Mouse (Mus musculus) MEL (cell line): ENCODE measurements around the gene Olfr1293-ps. TPM values are rescaled to one million over a fixed set of nuclear protein-coding genes. Genes with fewer than 3 reads are reported as not detected.

Experiments
- DNase-seq: peaks from one replicate; pipeline ENCODE4 v3.0.0; 2011; ENCODE audit warnings: low read depth, low spot score
- H3K27ac ChIP-seq: 2 replicates; pipeline ENCODE4 v1.5.1; 2012; ENCODE audit warnings: low read depth, mild to moderate bottlenecking, control low read depth, low read length, moderate library complexity; ENCODE audit not compliant: control insufficient read depth
- H3K27me3 ChIP-seq, 2 experiments: fragments of 150-350 bp in 1 of 2; sonication (generic) in 1 of 2; 2 replicates each; pipeline ENCODE4 v1.6.1; 2012; ENCODE audit warnings: low read length in 2 of 2, mild to moderate bottlenecking in 2 of 2, improper control_type of control experiment in 1 of 2, moderate library complexity in 1 of 2; ENCODE audit not compliant: insufficient read depth in 2 of 2, control insufficient read depth in 1 of 2
- H3K36me3 ChIP-seq, 2 experiments: 2 replicates each; pipeline ENCODE4 v1.6.1; 2012 to 2014; ENCODE audit warnings: low read length in 2 of 2, improper control_type of control experiment in 1 of 2, inconsistent platforms in 1 of 2, mild to moderate bottlenecking in 1 of 2; ENCODE audit not compliant: insufficient read depth in 2 of 2, control insufficient read depth in 1 of 2
- H3K4me1 ChIP-seq, 2 experiments: fragments of 150-350 bp in 1 of 2; sonication (generic) in 1 of 2; 2 replicates each; pipeline ENCODE4 v1.6.1; 2012; ENCODE audit warnings: low read length in 2 of 2, improper control_type of control experiment in 1 of 2, mild to moderate bottlenecking in 1 of 2; ENCODE audit not compliant: insufficient read depth in 2 of 2, control insufficient read depth in 1 of 2
- H3K4me3 ChIP-seq, 2 experiments: fragments of 150-350 bp in 1 of 2; sonication (generic) in 1 of 2; 2 replicates each; pipeline ENCODE4 v1.5.1; 2012; ENCODE audit warnings: low read depth in 2 of 2, low read length in 2 of 2, mild to moderate bottlenecking in 2 of 2, moderate library complexity in 2 of 2, control low read depth in 1 of 2, improper control_type of control experiment in 1 of 2; ENCODE audit not compliant: control insufficient read depth in 1 of 2, insufficient read depth in 1 of 2
- H3K79me2 ChIP-seq: 2 replicates; pipeline ENCODE4 v1.6.1; 2012; ENCODE audit warnings: mild to moderate bottlenecking, low read length, moderate library complexity; ENCODE audit not compliant: control insufficient read depth, poor library complexity, insufficient read depth
- H3K9ac ChIP-seq: 2 replicates; pipeline ENCODE4 v1.6.1; 2012; ENCODE audit warnings: low read depth, mild to moderate bottlenecking, control low read depth, low read length, moderate library complexity; ENCODE audit not compliant: control insufficient read depth, poor library complexity, severe bottlenecking
- H3K9me3 ChIP-seq: fragments of 150-350 bp; sonication (generic); replicated peaks from 2 replicates; pipeline ENCODE4 v1.6.1; 2012; ENCODE audit warnings: mild to moderate bottlenecking, low read length, improper control_type of control experiment, moderate library complexity; ENCODE audit not compliant: insufficient read depth
- CHD1 ChIP-seq: IDR thresholded peaks from 2 replicates; pipeline ENCODE4 v1.6.1; 2012; ENCODE audit warnings: low read depth, mild to moderate bottlenecking, inconsistent platforms, low read length, improper control_type of control experiment
- CHD2 ChIP-seq: IDR thresholded peaks from 2 replicates; pipeline ENCODE4 v1.6.1; 2011; ENCODE audit warnings: low read length, improper control_type of control experiment
- EP300 ChIP-seq, 2 experiments: IDR thresholded peaks; 2 replicates each; pipeline ENCODE4 v1.6.1; 2011; ENCODE audit warnings: improper control_type of control experiment in 2 of 2, low read length in 2 of 2, low read depth in 1 of 2, mild to moderate bottlenecking in 1 of 2
- MAFK ChIP-seq: IDR thresholded peaks from 2 replicates; pipeline ENCODE4 v1.6.1; 2011; ENCODE audit warnings: low read depth, mild to moderate bottlenecking, low read length, improper control_type of control experiment, borderline replicate concordance
- MAZ ChIP-seq: IDR thresholded peaks from 2 replicates; pipeline ENCODE4 v1.6.1; 2012; ENCODE audit warnings: low read depth, mild to moderate bottlenecking, inconsistent platforms, low read length, improper control_type of control experiment
- MXI1 ChIP-seq: IDR thresholded peaks from 2 replicates; pipeline ENCODE4 v1.6.1; 2011; ENCODE audit warnings: mild to moderate bottlenecking, low read depth, low read length, improper control_type of control experiment
- TBP ChIP-seq: IDR thresholded peaks from 2 replicates; pipeline ENCODE4 v1.8.0; 2011; ENCODE audit warnings: low read depth, low read length, improper control_type of control experiment
- USF2 ChIP-seq, 2 experiments: IDR thresholded peaks; 2 replicates each; pipeline ENCODE4 v1.6.1; 2011 to 2012; ENCODE audit warnings: improper control_type of control experiment in 2 of 2, low read length in 2 of 2, borderline replicate concordance in 1 of 2, inconsistent platforms in 1 of 2, low read depth in 1 of 2, mild to moderate bottlenecking in 1 of 2; ENCODE audit not compliant: insufficient read depth in 1 of 2
- polyA plus RNA-seq, 2 experiments: library from polyadenylated mRNA; stranded (reverse) in 1 of 2; unstranded in 1 of 2; fragments of >175 nt in 1 of 2; fragments of >200 nt in 1 of 2; gene quantifications; 2 replicates each; pipeline versions ENCODE4 v1.2.1 to v1.2.4; 2012; ENCODE audit warnings: low replicate concordance in 2 of 2, low read depth in 1 of 2; ENCODE audit not compliant: insufficient read length in 2 of 2, insufficient read depth in 1 of 2, missing spikeins in 1 of 2
- total RNA-seq: library from RNA; depleted of rRNA; stranded (reverse); fragments of 300-350 nt; gene quantifications from 2 replicates; pipeline ENCODE4 v1.2.3, GENCODE M21; 2012; rRNA removed

The Olfr1293-ps gene
- total and polyA plus RNA-seq, 3 experiments = not detected

- no peak for TF ChIP-seq TBP
- no peak for TF ChIP-seq EP300 (IDR thresholded peaks at IDR 0.05; ENCODE audit: low read depth in 1 of 2, low read length in 2 of 2)
- no peak for TF ChIP-seq CHD1
- no peak for TF ChIP-seq MXI1
- TF ChIP-seq MAFK = no peak
- TF ChIP-seq CHD2 = no peak
- TF ChIP-seq MAZ = no peak
- TF ChIP-seq USF2 (IDR thresholded peaks at IDR 0.05; ENCODE audit: borderline replicate concordance in 1 of 2, insufficient read depth in 1 of 2, low read depth in 1 of 2, low read length in 2 of 2) = no peak
- Histone ChIP-seq H3K36me3 (no peaks in the 10 kb centered on the region), H3K27ac (no peak within 1 kb of the TSS), H3K27me3 (no peaks in the 10 kb centered on the region), H3K9ac (no peak within 1 kb of the TSS), H3K4me1 (no peaks in the 10 kb centered on the region), H3K4me3 (no peak within 1 kb of the TSS), H3K79me2 (no peaks in the 10 kb centered on the region), H3K9me3 (no peaks in the 10 kb centered on the region)
- DNase-seq = no peak
These were observed 44.6 kb downstream of the Olfr1293-ps start, which contains the start of gene Olfr1295 for GRCm38 (mm10) chr2:111569581-111569980. Olfr1295 (minus strand) TSS chr2:111569681.

Other genes starting within 250 kb of the Olfr1293-ps start
- not detected in 2 replicates for gene Olfr1278, start 235.1 kb upstream of the Olfr1293-ps start, total RNA-seq
- gene Olfr1278, start 235.1 kb upstream of the Olfr1293-ps start, polyA plus RNA-seq = not detected
- not detected in 2 replicates for gene Olfr1279, start 224.6 kb upstream of the Olfr1293-ps start, total RNA-seq
- not detected for gene Olfr1279, start 224.6 kb upstream of the Olfr1293-ps start, polyA plus RNA-seq
- not detected in 2 replicates for gene Olfr1280, start 211.2 kb upstream of the Olfr1293-ps start, total RNA-seq
- gene Olfr1280, start 211.2 kb upstream of the Olfr1293-ps start, polyA plus RNA-seq = not detected
- not detected in 2 replicates for gene Olfr1281, start 198.7 kb upstream of the Olfr1293-ps start, total RNA-seq
- gene Olfr1281, start 198.7 kb upstream of the Olfr1293-ps start, polyA plus RNA-seq = not detected
- gene Olfr1282, start 189.1 kb upstream of the Olfr1293-ps start, total RNA-seq = not detected in 2 replicates
- gene Olfr1282, start 189.1 kb upstream of the Olfr1293-ps start, polyA plus RNA-seq = not detected
- not detected in 2 replicates for gene Olfr1283, start 158.4 kb upstream of the Olfr1293-ps start, total RNA-seq
- gene Olfr1283, start 158.4 kb upstream of the Olfr1293-ps start, polyA plus RNA-seq = not detected
- not detected in 2 replicates for gene Olfr1284, start 149.7 kb upstream of the Olfr1293-ps start, total RNA-seq
- not detected for gene Olfr1284, start 149.7 kb upstream of the Olfr1293-ps start, polyA plus RNA-seq
- not detected in 2 replicates for gene Olfr1286, start 102.1 kb upstream of the Olfr1293-ps start, total RNA-seq
- gene Olfr1286, start 102.1 kb upstream of the Olfr1293-ps start, polyA plus RNA-seq = not detected
- gene Olfr1287, start 76.1 kb upstream of the Olfr1293-ps start, total RNA-seq = not detected in 2 replicates
- not detected for gene Olfr1287, start 76.1 kb upstream of the Olfr1293-ps start, polyA plus RNA-seq
- not detected in 2 replicates for gene Olfr1288, start 51.1 kb upstream of the Olfr1293-ps start, total RNA-seq
- not detected for gene Olfr1288, start 51.1 kb upstream of the Olfr1293-ps start, polyA plus RNA-seq
- not detected in 2 replicates for gene Olfr1289, start 44.4 kb upstream of the Olfr1293-ps start, total RNA-seq
- not detected for gene Olfr1289, start 44.4 kb upstream of the Olfr1293-ps start, polyA plus RNA-seq
- not detected in 2 replicates for gene Olfr1290, start 31.4 kb upstream of the Olfr1293-ps start, total RNA-seq
- not detected for gene Olfr1290, start 31.4 kb upstream of the Olfr1293-ps start, polyA plus RNA-seq
- not detected in 2 replicates for gene Olfr1291-ps1, start 28.0 kb upstream of the Olfr1293-ps start, total RNA-seq
- not detected for gene Olfr1291-ps1, start 28.0 kb upstream of the Olfr1293-ps start, polyA plus RNA-seq
- not detected in 2 replicates for gene Olfr1294, start 15.1 kb downstream of the Olfr1293-ps start, total RNA-seq
- not detected for gene Olfr1294, start 15.1 kb downstream of the Olfr1293-ps start, polyA plus RNA-seq
- not detected in 2 replicates for gene Olfr1295, start 44.5 kb downstream of the Olfr1293-ps start, total RNA-seq
- not detected for gene Olfr1295, start 44.5 kb downstream of the Olfr1293-ps start, polyA plus RNA-seq
- not detected in 2 replicates for gene Olfr1297, start 101.3 kb downstream of the Olfr1293-ps start, total RNA-seq
- not detected for gene Olfr1297, start 101.3 kb downstream of the Olfr1293-ps start, polyA plus RNA-seq
- gene Olfr1298, start 124.0 kb downstream of the Olfr1293-ps start, total RNA-seq = not detected in 2 replicates
- gene Olfr1298, start 124.0 kb downstream of the Olfr1293-ps start, polyA plus RNA-seq = not detected
- not detected in 2 replicates for gene Olfr1299, start 136.2 kb downstream of the Olfr1293-ps start, total RNA-seq
- gene Olfr1299, start 136.2 kb downstream of the Olfr1293-ps start, polyA plus RNA-seq = not detected
- not detected in 2 replicates for gene Olfr1301, start 225.8 kb downstream of the Olfr1293-ps start, total RNA-seq
- gene Olfr1301, start 225.8 kb downstream of the Olfr1293-ps start, polyA plus RNA-seq = not detected